Mouse (Mus musculus): Measurements from ENCODE around the gene Olfr1466. TPM values are rescaled to one million over a fixed set of nuclear protein-coding genes. Genes with fewer than 3 reads are reported as not detected.

Gene Olfr1466
- polyA plus RNA-seq (2015; fragmentation: Nextera tagmentation; extraction: Ambion mirVana): not detected in 2 replicates

GRCm38 (mm10) chr19:13338562-13338961 lies at the start of gene Olfr1466:
Olfr1466 (plus strand) TSS chr19:13338862.
- Histone ChIP-seq H3K36me3 (no peaks in the 10 kb centered on the region), H3K4me3 (replicated peaks) (no peak within 1 kb of the TSS), H3K4me2 (replicated peaks) (no peak within 1 kb of the TSS), H3K4me1 (replicated peaks) (no peaks in the 10 kb centered on the region), H3K9me3 (0 out of 2 replicates have a peak, but pooled peaks cover 2% of the 10 kb centered on the region), H3K27ac (no peak within 1 kb of the TSS), H3K27me3 (replicated peaks) (no peaks in the 10 kb centered on the region), H3K9ac (no peak within 1 kb of the TSS)
- ATAC-seq: no peak
- WGBS: 84% methylated on average over 2 of the region's 2 CpGs

- Histone ChIP-seq H3K36me3 (no peaks in the 10 kb centered on the region), H3K4me2 (replicated peaks) (no peak within 1 kb of the TSS), H3K4me3 (replicated peaks) (no peak within 1 kb of the TSS), H3K4me1 (replicated peaks) (no peaks in the 10 kb centered on the region), H3K9ac (no peak within 1 kb of the TSS), H3K27me3 (replicated peaks) (no peaks in the 10 kb centered on the region), H3K9me3 (no peaks in the 10 kb centered on the region), H3K27ac (no peak within 1 kb of the TSS)
- no peak for ATAC-seq
Measured at GRCm38 (mm10) chr19:13315441-13315840, 23.2 kb upstream of the Olfr1466 start, which contains the start of gene Olfr1465. Olfr1465 (minus strand) TSS chr19:13315541.

GRCm38 (mm10) chr19:13361936-13362335 lies 23.3 kb downstream of the Olfr1466 start, which contains the start of gene Olfr1467:
Olfr1467 (plus strand) TSS chr19:13362236.
- Histone ChIP-seq H3K9me3 (no peaks in the 10 kb centered on the region), H3K9ac (no peak within 1 kb of the TSS), H3K4me3 (replicated peaks) (no peak within 1 kb of the TSS), H3K4me2 (replicated peaks) (no peak within 1 kb of the TSS), H3K4me1 (replicated peaks) (no peaks in the 10 kb centered on the region), H3K27me3 (replicated peaks) (no peaks in the 10 kb centered on the region), H3K27ac (no peak within 1 kb of the TSS), H3K36me3 (no peaks in the 10 kb centered on the region)
- WGBS: 65% methylated on average over 2 of the region's 2 CpGs
- no peak for ATAC-seq

Other genes starting within 250 kb of the Olfr1466 start
- gene Olfr1457, start 241.0 kb upstream of the Olfr1466 start, polyA plus RNA-seq (2015; fragmentation: Nextera tagmentation; extraction: Ambion mirVana): not detected in 2 replicates
- not detected in 2 replicates for gene Olfr1458, start 232.1 kb upstream of the Olfr1466 start, polyA plus RNA-seq (2015; fragmentation: Nextera tagmentation; extraction: Ambion mirVana)
- not detected in 2 replicates for gene Olfr1459, start 189.3 kb upstream of the Olfr1466 start, polyA plus RNA-seq (2015; fragmentation: Nextera tagmentation; extraction: Ambion mirVana)
- gene Olfr1461, start 175.9 kb upstream of the Olfr1466 start, polyA plus RNA-seq (2015; fragmentation: Nextera tagmentation; extraction: Ambion mirVana): not detected in 2 replicates
- not detected in 2 replicates for gene Olfr1462, start 153.1 kb upstream of the Olfr1466 start, polyA plus RNA-seq (2015; fragmentation: Nextera tagmentation; extraction: Ambion mirVana)
- gene Olfr1463, start 107.5 kb upstream of the Olfr1466 start, polyA plus RNA-seq (2015; fragmentation: Nextera tagmentation; extraction: Ambion mirVana): not detected in 2 replicates
- gene Olfr1465, start 23.3 kb upstream of the Olfr1466 start, polyA plus RNA-seq (2015; fragmentation: Nextera tagmentation; extraction: Ambion mirVana): not detected in 2 replicates
- not detected in 2 replicates for gene Olfr1467, start 23.4 kb downstream of the Olfr1466 start, polyA plus RNA-seq (2015; fragmentation: Nextera tagmentation; extraction: Ambion mirVana)
- gene Olfr1469, start 69.0 kb downstream of the Olfr1466 start, polyA plus RNA-seq (2015; fragmentation: Nextera tagmentation; extraction: Ambion mirVana): not detected in 2 replicates
- not detected in 2 replicates for gene Olfr1471, start 104.5 kb downstream of the Olfr1466 start, polyA plus RNA-seq (2015; fragmentation: Nextera tagmentation; extraction: Ambion mirVana)
- not detected in 2 replicates for gene Olfr1472, start 117.2 kb downstream of the Olfr1466 start, polyA plus RNA-seq (2015; fragmentation: Nextera tagmentation; extraction: Ambion mirVana)
- gene Olfr1474, start 130.7 kb downstream of the Olfr1466 start, polyA plus RNA-seq (2015; fragmentation: Nextera tagmentation; extraction: Ambion mirVana): not detected in 2 replicates
- gene Olfr1475, start 141.3 kb downstream of the Olfr1466 start, polyA plus RNA-seq (2015; fragmentation: Nextera tagmentation; extraction: Ambion mirVana): not detected in 2 replicates
- not detected in 2 replicates for gene Olfr1477, start 161.7 kb downstream of the Olfr1466 start, polyA plus RNA-seq (2015; fragmentation: Nextera tagmentation; extraction: Ambion mirVana)
- not detected in 2 replicates for gene Olfr1480, start 189.1 kb downstream of the Olfr1466 start, polyA plus RNA-seq (2015; fragmentation: Nextera tagmentation; extraction: Ambion mirVana)
- gene Olfr1484, start 244.6 kb downstream of the Olfr1466 start, polyA plus RNA-seq (2015; fragmentation: Nextera tagmentation; extraction: Ambion mirVana): not detected in 2 replicates